Mouse (Mus musculus): Measurements from ENCODE around the gene E2f1.

- TF ChIP-seq CTCF (IDR thresholded peaks at IDR 0.05; ENCODE audit: low read depth) (no peak), EP300 (IDR thresholded peaks at IDR 0.05; ENCODE audit: low read depth) (no peak)
Observed at GRCm38 (mm10) chr2:154548688-154549087, 21.0 kb downstream of the E2f1 start.

All from heart, postnatal 0 days (tissue).